Mouse (Mus musculus): Measurements from ENCODE around the gene Spx. TPM values are rescaled to one million over a fixed set of nuclear protein-coding genes. Genes with fewer than 3 reads are reported as not detected.

Gene Spx
- total RNA-seq, 2 experiments from 2014 or later = 0.20 to 0.36 TPM

DNA sequence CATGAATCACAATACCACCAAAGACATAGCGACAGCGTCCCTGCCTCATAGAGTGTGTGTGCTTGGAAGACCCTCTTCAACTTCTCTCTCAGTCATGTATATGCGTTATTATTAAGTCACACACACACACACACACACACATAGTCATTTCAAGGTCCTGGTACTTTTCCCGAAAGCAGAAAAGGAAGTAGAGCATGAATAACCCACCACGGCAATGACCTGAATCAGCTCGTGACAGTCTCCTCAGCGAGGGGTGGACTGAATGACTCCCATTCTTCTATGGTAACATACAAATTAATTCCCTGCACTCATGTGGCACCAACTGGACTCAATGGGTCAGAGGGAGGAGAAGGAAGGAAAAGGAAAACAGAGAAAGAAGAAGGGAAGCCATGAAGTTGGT, 11.7 kb downstream of the Spx start:
- no peak for DNase-seq (ENCODE audit: low spot score in 2 of 2)

DNA sequence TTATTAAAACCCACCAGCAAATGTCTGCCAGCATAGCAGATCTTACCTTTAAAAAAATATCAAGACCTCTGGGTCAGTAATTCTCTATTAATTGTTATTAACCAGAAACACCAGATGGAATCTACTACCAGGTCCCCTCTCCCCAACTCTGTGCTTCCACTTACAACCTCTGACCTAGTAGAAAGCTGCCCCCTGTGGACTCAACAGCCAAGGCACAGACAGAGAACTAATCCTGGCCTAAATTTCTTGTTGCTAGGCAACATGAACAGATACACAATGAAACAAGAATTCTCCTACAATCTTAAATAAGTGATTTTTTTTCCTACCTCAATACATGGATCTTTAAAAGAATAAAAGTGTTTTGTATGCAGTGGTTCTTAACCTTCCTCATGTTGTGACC, 15.8 kb downstream of the Spx start:
- DNase-seq (ENCODE audit: low spot score in 2 of 2) = no peak

DNA sequence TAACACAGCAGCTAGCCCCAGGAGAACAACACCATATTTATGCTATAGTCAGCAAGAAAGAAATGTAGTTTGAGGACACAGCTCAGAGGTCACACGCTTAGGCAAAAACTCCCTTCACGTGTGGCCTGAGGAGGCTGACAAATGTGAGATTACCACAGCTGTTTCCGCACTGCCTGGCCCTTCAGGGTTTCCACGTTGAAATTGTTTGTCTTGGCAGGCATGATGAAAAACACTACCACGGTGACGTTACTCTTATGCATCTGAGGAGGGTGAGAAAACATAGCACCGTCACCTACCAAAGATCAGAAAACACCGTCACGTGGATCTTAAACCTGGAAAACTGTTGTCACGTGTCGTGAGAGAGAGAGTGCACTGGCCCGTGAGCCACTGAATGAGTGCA, 38.1 kb downstream of the Spx start:
- no peak for DNase-seq (ENCODE audit: low spot score in 2 of 2)

DNA sequence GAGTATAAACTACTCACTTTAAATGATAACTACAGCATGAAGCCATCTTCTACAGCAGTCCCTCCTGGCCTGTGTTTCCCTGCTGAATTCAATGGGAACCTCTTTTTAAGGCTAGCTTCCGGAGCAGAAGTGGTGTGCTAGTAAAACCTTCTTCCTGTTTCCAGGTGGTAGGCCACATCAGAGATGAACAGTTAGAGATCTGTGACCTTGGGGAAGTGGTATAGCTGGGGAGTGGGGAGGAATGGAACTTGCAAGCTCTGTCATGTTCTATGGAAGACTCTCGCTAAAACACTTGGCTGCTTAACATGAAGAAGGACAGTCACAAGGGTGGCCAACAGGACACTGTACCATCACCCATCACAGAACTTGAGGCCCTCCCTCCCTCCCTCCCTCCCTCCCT, 40.1 kb downstream of the Spx start:
- no peak for DNase-seq (ENCODE audit: low spot score in 2 of 2)

DNA sequence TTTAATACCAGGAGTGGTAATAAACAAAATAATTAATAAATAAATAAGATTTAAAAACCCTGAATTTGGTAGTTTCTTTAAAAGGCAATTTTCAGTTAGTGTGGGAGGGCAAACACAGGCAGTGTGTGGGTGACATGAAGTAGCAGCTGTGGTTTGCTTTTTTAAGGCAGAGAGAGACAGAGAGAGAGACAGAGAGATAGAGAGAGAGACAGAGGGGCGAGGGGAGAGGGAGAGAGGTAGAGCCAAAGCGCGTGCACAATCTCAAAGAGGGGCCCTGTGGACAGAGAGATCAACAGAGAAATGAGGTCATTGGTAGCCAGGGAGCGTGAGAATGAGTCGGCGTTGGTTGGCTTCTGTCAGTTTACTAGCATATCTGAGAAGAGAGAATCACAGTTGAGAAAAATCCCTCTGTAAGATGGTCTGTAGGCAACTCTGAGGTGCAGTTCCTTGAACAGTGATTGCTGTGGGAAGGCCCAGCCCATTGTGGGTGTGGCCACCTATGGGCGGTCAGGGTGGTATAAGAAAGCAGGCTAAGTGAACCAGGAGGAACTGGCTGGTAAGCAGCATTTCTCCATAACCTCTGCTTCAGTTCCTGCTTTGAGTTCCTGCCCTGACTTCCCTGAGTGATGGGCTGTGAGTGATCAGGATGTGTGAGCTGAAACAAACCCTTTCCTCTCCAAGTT, 42.2 kb downstream of the Spx start:
- no peak for DNase-seq (ENCODE audit: low spot score in 2 of 2)

DNA sequence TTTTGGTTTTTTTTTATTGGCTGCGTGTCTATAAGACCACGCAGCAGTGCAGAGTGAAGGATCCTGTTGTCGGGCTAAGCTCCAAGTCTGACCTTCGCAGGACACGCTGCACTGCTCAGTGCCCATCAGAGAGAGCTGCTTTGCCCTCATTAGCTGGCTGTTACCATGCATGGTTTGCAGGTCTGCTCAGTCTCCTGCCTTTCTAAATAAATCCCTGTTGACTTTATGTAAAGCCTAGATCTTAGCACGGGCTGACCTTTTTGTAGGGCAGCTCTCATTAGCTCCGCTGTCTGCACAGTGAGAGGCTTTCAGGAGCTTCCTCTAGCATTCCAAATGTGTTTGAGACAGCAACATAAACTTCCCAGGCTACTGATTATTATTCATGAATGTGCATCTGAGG, 44.8 kb downstream of the Spx start:
- no peak for DNase-seq (ENCODE audit: low spot score in 2 of 2)

DNA sequence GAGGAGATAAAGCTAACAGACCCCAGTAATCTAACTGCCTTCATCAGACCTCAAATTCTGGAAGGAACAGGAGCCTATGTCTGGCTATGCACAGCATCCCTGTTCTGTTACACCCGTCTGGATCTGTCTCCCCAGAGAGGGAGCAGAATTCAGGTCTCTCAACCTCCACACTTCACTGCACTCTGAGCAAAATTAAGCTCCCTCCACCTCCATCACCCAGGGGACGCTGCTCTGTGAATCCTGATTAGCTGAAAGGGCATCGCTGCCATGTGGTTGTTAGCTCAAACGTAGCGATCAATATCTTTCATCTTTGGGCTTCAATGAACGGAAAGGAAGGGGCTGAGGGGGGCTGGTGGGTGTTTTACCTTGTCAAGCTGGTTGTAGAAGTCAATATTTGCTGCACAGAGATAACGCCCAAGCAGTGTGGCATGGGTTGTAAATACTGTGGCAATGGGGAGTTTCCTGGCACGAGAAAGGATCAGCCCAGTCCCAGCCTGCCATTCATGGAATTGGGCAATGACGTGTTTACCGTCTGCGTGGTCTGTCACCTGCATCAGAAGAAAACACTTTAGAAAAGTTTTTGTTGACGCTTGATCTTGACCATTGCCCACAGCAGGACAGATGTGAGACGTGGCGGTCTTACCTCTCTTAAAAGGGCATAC, 45.9 kb downstream of the Spx start:
- no peak for DNase-seq (ENCODE audit: low spot score in 2 of 2)

DNA sequence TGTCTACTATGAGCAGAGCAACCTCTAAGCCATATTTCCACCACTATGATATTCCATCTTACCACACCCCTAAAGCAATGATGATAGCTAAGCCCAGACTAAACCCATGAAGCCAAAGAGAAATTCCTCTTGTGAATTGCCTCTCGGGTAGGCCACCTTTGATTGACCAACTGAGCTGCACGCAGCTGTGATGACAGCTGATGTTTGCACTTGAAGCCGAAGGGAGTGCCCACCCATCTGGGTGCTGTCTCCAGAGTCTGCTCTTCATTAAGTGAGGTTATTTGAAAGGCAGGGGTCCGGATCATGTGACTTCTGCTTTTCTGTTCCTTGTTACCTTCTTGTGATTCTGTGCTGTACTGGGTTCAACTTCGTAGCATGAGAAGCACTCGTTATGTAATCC, 49.0 kb downstream of the Spx start:
- DNase-seq (ENCODE audit: low spot score in 2 of 2) = no peak

Other genes with a start within 250 kb of the Spx start
- gene Slco1a6, start 204.9 kb upstream of the Spx start, total RNA-seq (2021) = 1 to 10 TPM; 2.4 to 4.8 TPM
- gene Iapp, start 115.0 kb upstream of the Spx start, total RNA-seq (2021) = 10 to 100 TPM in 1 of 2 experiments, not detected in 1; 67.7 TPM
- gene Slco1a5, start 90.5 kb upstream of the Spx start, total RNA-seq (2021) = not detected
- 10 to 100 TPM; 17.8 to 18.8 TPM for gene Pyroxd1, start 67.8 kb upstream of the Spx start, total RNA-seq (2021)
- gene Recql, start 26.4 kb upstream of the Spx start, total RNA-seq (2021) = 10 to 100 TPM; 18.1 to 22.9 TPM
- 10 to 100 TPM; 31.2 to 37.5 TPM for gene Golt1b, start 26.2 kb upstream of the Spx start, total RNA-seq (2021)
- gene Gys2, start 59.7 kb downstream of the Spx start, total RNA-seq (2021) = 10 to 100 TPM in 1 of 2 experiments, under 1 TPM in 1; 0.50 to 13.2 TPM
- 100 to 1,000 TPM; 148 to 257 TPM for gene Ldhb, start 94.5 kb downstream of the Spx start, total RNA-seq (2021)
- 10 to 100 TPM; 16.5 to 16.8 TPM for gene Kcnj8, start 158.2 kb downstream of the Spx start, total RNA-seq (2021)

Measured in adrenal gland, postnatal 4 days (tissue).